Mouse (Mus musculus): ENCODE results near the gene Frmd4a. TPM values are rescaled to one million over a fixed set of nuclear protein-coding genes. Genes with fewer than 3 reads are reported as not detected.
"Not testable (repeated sequence)": the region's sequence is repeated elsewhere in the genome, so short reads cannot be mapped to it uniquely, and the experiment has no call there.

The Frmd4a gene
- total RNA-seq, 2 experiments from 2014 or later, result 57.7 to 65.1 TPM

DNA sequence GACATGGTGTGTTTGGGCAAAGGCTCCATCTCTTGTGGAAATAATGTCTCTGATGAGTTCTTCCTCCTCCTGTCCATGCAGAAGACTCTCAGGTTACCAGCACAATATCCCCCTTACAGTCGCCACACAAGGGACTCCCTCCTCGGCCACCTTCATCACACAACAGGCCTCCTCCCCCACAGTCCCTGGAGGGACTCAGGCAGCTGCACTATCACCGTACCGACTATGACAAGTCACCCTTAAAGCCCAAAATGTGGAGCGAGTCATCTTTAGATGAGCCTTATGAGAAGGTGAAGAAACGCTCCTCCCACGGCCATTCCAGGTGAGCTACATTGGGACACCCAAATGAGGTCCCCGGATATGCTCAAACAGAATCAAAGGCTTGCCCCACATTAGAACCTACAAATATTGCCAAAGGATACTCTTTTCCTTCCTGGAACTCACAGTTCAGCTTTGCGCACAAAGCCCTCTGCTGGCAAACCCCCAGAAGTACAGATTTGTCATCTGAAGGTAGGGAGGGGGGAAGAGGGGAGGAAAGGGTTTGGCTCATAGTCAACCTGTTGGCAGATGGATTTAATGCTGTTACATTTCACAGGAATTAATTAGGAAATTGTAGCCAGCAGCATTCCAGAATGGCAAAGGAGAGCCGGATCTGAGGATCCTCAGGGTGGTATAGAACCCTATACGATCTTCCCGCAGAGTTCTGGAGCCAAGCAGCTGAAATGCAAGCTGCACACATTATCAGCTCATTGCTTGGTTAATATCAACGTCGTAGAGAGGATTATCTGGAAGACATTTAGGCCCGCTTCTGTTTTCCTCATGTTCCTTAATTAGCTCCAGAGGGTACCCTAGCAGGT lies 583.7 kb downstream of the Frmd4a start:
- no peak overlapping the region for H3K27ac ChIP-seq
- intact Hi-C loops (cut with DNase I), result loop anchor here (1.0 to 10.0 kb wide), 3 partner anchors 42 to 376 kb away; no protein-coding TSS in a partner anchor
- peak; percentile 49 to 59 for DNase-seq (ENCODE audit: extremely low spot score in 1 of 2, low spot score in 2 of 2)
- peak; percentile 75 for TF ChIP-seq CTCF (IDR thresholded peaks at IDR 0.05)
- H3K4me3 ChIP-seq, result no peak overlapping the region

GRCm38 (mm10) chr2:4603361-4603945 lies 585.9 kb downstream of the Frmd4a start:
- Histone ChIP-seq H3K27ac (no peak overlapping the region), H3K4me3 (no peak overlapping the region)
- DNase-seq (ENCODE audit: extremely low spot score in 1 of 2, low spot score in 2 of 2), result no peak
- no peak for TF ChIP-seq CTCF (IDR thresholded peaks at IDR 0.05)
- intact Hi-C loops (cut with DNase I), result loop anchor here (10.0 kb wide), 1 partner anchor 379 kb away; no protein-coding TSS in a partner anchor

DNA sequence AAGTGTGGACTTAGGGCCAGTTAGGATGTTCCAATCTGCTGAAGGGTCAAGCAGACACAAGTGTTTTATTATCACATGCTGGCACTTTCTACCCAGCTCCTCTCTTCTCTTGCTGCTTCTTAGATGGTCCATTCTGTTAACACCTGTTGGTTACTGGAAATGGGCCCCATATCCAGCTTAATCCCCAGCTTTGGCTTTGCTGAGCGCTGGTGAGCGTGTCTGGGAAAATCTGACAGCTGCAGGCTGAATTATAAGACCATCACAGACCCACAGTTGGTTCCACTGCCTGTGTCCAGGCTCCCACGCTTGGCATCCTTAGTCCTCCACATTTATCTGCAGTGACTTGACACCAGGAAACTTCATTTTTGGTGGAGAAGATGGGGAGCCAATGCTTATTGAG lies 589.0 kb downstream of the Frmd4a start:
- no peak for DNase-seq (ENCODE audit: extremely low spot score in 1 of 2, low spot score in 2 of 2)
- H3K4me3 ChIP-seq, result no peak overlapping the region
- no peak for TF ChIP-seq CTCF (IDR thresholded peaks at IDR 0.05)
- H3K27ac ChIP-seq, result no peak overlapping the region
- intact Hi-C loops (cut with DNase I), result loop anchor here (10.0 kb wide), 1 partner anchor 382 kb away; no protein-coding TSS in a partner anchor

DNA sequence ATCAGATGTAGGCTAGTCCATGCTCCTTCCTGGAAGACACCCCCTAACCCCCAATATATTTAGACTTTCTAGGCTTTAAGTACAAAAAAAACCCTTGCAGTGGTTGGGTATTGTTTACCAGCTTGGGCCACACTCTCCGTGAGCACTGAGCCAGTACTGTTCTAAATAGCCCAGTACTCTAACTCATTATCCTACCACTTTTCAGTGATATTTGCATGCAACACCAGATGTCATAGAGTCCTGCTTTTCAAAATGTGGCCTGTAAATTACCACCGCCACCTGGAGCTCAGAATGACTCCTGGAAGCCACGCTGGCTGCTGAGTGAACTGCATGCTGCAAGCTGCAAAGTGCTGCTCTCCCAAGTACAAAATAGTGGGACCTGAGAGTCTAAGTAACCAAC lies 590.7 kb downstream of the Frmd4a start:
- Histone ChIP-seq H3K4me3 (no peak overlapping the region), H3K27ac (no peak overlapping the region)
- no peak for DNase-seq (ENCODE audit: extremely low spot score in 1 of 2, low spot score in 2 of 2)
- no peak; the same call in 1 of the 2 replicates for TF ChIP-seq CTCF (IDR thresholded peaks at IDR 0.05)
- intact Hi-C loops (cut with DNase I), result loop anchor here (10.0 kb wide), 1 partner anchor 383 kb away; no protein-coding TSS in a partner anchor

GRCm38 (mm10) chr2:4609433-4609832 lies 591.9 kb downstream of the Frmd4a start:
- Histone ChIP-seq H3K4me3 (no peak overlapping the region), H3K27ac (no peak overlapping the region)
- no peak for TF ChIP-seq CTCF (IDR thresholded peaks at IDR 0.05)
- intact Hi-C loops (cut with DNase I), result loop anchor here (10.0 kb wide), 1 partner anchor 385 kb away; no protein-coding TSS in a partner anchor
- DNase-seq (ENCODE audit: extremely low spot score in 1 of 2, low spot score in 2 of 2), result no peak

GRCm38 (mm10) chr2:4611295-4611694 lies 593.8 kb downstream of the Frmd4a start:
- Histone ChIP-seq H3K4me3 (no peak overlapping the region), H3K27ac (no peak overlapping the region)
- TF ChIP-seq CTCF (IDR thresholded peaks at IDR 0.05), result no peak
- intact Hi-C loops (cut with DNase I), result no loop called here
- DNase-seq (ENCODE audit: extremely low spot score in 1 of 2, low spot score in 2 of 2), result no peak

DNA sequence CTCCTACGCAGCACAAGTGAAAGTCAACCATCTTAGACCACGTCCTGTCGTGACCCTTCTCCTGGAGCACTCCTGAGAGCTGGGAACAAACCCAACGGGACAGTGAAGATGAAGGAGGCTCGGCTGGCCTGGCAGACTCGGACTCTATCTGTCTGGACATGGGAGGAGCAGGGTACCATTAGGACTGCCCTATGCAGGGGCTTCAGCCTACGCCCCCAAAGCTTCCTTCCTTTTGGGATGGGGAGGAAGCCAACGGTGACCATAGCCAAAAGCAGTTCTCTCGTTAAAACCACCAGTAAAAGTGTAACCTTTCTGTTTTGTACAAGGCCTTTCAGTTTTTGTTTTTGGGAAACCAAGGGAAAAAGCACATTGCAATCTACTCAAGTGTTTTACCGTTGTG lies 594.2 kb downstream of the Frmd4a start:
- no peak overlapping the region for H3K27ac ChIP-seq
- no peak for TF ChIP-seq CTCF (IDR thresholded peaks at IDR 0.05)
- intact Hi-C loops (cut with DNase I), result no loop called here
- no peak overlapping the region for H3K4me3 ChIP-seq
- DNase-seq (ENCODE audit: extremely low spot score in 1 of 2, low spot score in 2 of 2), result no peak

- H3K27ac ChIP-seq; intact Hi-C loops (cut with DNase I); DNase-seq (ENCODE audit: extremely low spot score in 1 of 2, low spot score in 2 of 2); H3K4me3 ChIP-seq: not testable (repeated sequence)
Measured at GRCm38 (mm10) chr2:4614276-4614929, 596.9 kb downstream of the Frmd4a start.

DNA sequence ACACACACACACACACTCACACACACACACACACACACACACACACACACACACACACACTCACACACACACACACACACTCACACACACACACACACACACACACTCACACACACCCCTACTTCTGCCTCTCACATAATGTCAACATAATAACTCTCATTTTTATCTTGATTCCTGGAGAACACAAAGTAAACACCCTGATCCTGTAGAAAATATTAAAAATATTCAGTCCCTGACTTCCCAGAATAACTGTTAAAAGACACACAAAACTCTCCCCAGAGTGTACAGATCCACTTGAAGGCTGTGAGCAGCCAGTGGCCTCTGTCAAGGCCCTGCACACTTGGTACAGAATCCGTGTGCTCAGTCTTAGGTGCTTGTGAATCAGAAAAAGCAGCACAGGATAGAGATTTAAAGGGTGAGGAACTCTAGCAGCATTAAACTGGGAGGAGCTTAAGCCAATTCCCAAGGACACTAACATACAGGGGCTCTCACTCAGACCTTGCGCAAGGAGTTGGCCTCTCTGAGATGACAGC lies 597.6 kb downstream of the Frmd4a start:
- H3K4me3 ChIP-seq, result no peak overlapping the region
- DNase-seq (ENCODE audit: extremely low spot score in 1 of 2, low spot score in 2 of 2), result no peak
- intact Hi-C loops (cut with DNase I), result no loop called here
- H3K27ac ChIP-seq, result no peak overlapping the region
- no peak for TF ChIP-seq CTCF (IDR thresholded peaks at IDR 0.05)

GRCm38 (mm10) chr2:4616995-4617394 lies 599.5 kb downstream of the Frmd4a start:
- DNase-seq (ENCODE audit: extremely low spot score in 1 of 2, low spot score in 2 of 2), result no peak
- TF ChIP-seq CTCF (IDR thresholded peaks at IDR 0.05), result no peak
- H3K27ac ChIP-seq, result no peak overlapping the region
- intact Hi-C loops (cut with DNase I), result no loop called here
- H3K4me3 ChIP-seq, result no peak overlapping the region

- H3K27ac ChIP-seq; intact Hi-C loops (cut with DNase I); DNase-seq (ENCODE audit: extremely low spot score in 1 of 2, low spot score in 2 of 2); H3K4me3 ChIP-seq: not testable (repeated sequence)
Measured at GRCm38 (mm10) chr2:4619126-4619525, 601.6 kb downstream of the Frmd4a start.

Data from left cerebral cortex, adult 2 months (tissue).